Comparison of ENCODE assay signal across 28 mouse cellular contexts in genomic region chr14:15795698-15796097, GRCm38 (mm10).
"Had no signal": no experiment of that assay in that cellular context is flagged by ENCODE, and none has a peak within 500 bp of the region (broad histone marks: within the 10 kb centered on the region; RNA-seq: fewer than 3 reads in every experiment).

No protein-coding gene starts in this region.

- H3K4me3 ChIP-seq: gastrocnemius, adult 2 months; heart, embryonic 10.5 days; heart, embryonic 12.5 days; hindbrain, embryonic 10.5 days; hindbrain, embryonic 12.5 days; intestine, embryonic 15.5 days; kidney, embryonic 15.5 days; limb, embryonic 10.5 days; limb, embryonic 12.5 days; liver, embryonic 13.5 days; liver, embryonic 15.5 days had no signal

- H3K4me2 ChIP-seq: heart, embryonic 12.5 days; hindbrain, embryonic 12.5 days; hindbrain, embryonic 14.5 days; intestine, embryonic 15.5 days; kidney, embryonic 15.5 days; limb, embryonic 12.5 days; liver, embryonic 11.5 days; liver, embryonic 13.5 days; liver, embryonic 15.5 days had no signal

- DNase-seq: gastrocnemius, adult 2 months; gastrocnemius, postnatal 10 days; gastrocnemius, postnatal 25 days; heart, adult 18-20 months; heart, postnatal 10 days; heart, postnatal 4 days; kidney, adult 2 months; kidney, adult 9 months; kidney, postnatal 14 days; kidney, postnatal 36 days; layer of hippocampus, adult 9-11 months; layer of hippocampus, postnatal 36 days; liver; liver, embryonic 13.5 days had no signal

- H3K4me1 ChIP-seq: heart, embryonic 10.5 days; heart, embryonic 12.5 days; hindbrain, embryonic 10.5 days; hindbrain, embryonic 12.5 days; intestine, embryonic 15.5 days; kidney, embryonic 15.5 days; limb, embryonic 10.5 days; limb, embryonic 12.5 days; liver, embryonic 13.5 days; liver, embryonic 15.5 days had no signal

- ATAC-seq: hindbrain, embryonic 16.5 days; intestine, embryonic 15.5 days; intestine, postnatal 0 days had no signal

- H3K27ac ChIP-seq: gastrocnemius, adult 2 months; heart, embryonic 10.5 days; hindbrain, embryonic 10.5 days; hindbrain, embryonic 12.5 days; hindbrain, embryonic 14.5 days; intestine, embryonic 15.5 days; kidney, embryonic 15.5 days; kidney, postnatal 0 days; limb, embryonic 10.5 days; limb, embryonic 12.5 days; liver, embryonic 13.5 days; liver, embryonic 15.5 days had no signal

- H3K9ac ChIP-seq: heart, embryonic 12.5 days; hindbrain, embryonic 12.5 days; hindbrain, embryonic 14.5 days; intestine, embryonic 15.5 days; kidney, embryonic 15.5 days; limb, embryonic 12.5 days; liver, embryonic 13.5 days; liver, embryonic 15.5 days had no signal

- H3K36me3 ChIP-seq: heart, embryonic 10.5 days; heart, embryonic 12.5 days; hindbrain, embryonic 10.5 days; hindbrain, embryonic 12.5 days; intestine, embryonic 15.5 days; kidney, embryonic 15.5 days; limb, embryonic 10.5 days; limb, embryonic 12.5 days; liver, embryonic 13.5 days; liver, embryonic 15.5 days had no signal

- H3K27me3 ChIP-seq: heart, embryonic 12.5 days; hindbrain, embryonic 12.5 days; intestine, embryonic 15.5 days; kidney, embryonic 15.5 days; limb, embryonic 12.5 days; liver, embryonic 13.5 days; liver, embryonic 15.5 days had no signal

- H3K9me3 ChIP-seq: heart, embryonic 10.5 days; heart, embryonic 12.5 days; hindbrain, embryonic 10.5 days; hindbrain, embryonic 12.5 days; intestine, embryonic 15.5 days; kidney, embryonic 15.5 days; limb, embryonic 10.5 days; limb, embryonic 12.5 days; liver, embryonic 13.5 days; liver, embryonic 15.5 days had no signal
